Mouse (Mus musculus) erythroblast, embryonic 14.5 days (primary cell): ENCODE data around the gene Myl4.

ENCODE experiments used
- GATA1 ChIP-seq: IDR thresholded peaks from 2 replicates; pipeline ENCODE4 v1.6.1; 2012; ENCODE audit warnings: low read length, inconsistent platforms, mixed read lengths
- TAL1 ChIP-seq: IDR thresholded peaks from 3 replicates; pipeline ENCODE4 v1.6.1; 2012; ENCODE audit warnings: low read length, inconsistent platforms, mixed read lengths

- TF ChIP-seq GATA1 (no peak), TAL1 (no peak)
These were observed 42.0 kb upstream of the Myl4 start for GRCm38 (mm10) chr11:104508455-104508854.
